Mouse (Mus musculus): ENCODE data around the gene Pdcd1lg2. TPM values are rescaled to one million over a fixed set of nuclear protein-coding genes. Genes with fewer than 3 reads are reported as not detected.

The Pdcd1lg2 gene
- polyA plus RNA-seq, 1 experiment from 2014 or later, result not detected

- no peak for ATAC-seq (ENCODE audit: low FRiP score, low TSS enrichment)
- Histone ChIP-seq H3K9me3 (ENCODE audit: low read length) (0 out of 2 replicates have a peak, but pooled peaks cover 3% of the 10 kb centered on the region), H3K36me3 (ENCODE audit: insufficient read depth, low read length) (0 out of 2 replicates have a peak, but pooled peaks cover 7% of the 10 kb centered on the region), H3K27me3 (ENCODE audit: insufficient read depth, low read length) (no peaks in the 10 kb centered on the region), H3K4me1 (ENCODE audit: insufficient read depth, low read length) (no peaks in the 10 kb centered on the region), H3K27ac (ENCODE audit: low read length) (no peak overlapping the region), H3K9ac (replicated peaks; ENCODE audit: low read length) (no peak overlapping the region), H3K4me3 (ENCODE audit: low read length) (no peak overlapping the region), H3K4me2 (replicated peaks; ENCODE audit: low read depth, low read length) (no peak overlapping the region)
- WGBS, result 35% methylated on average over 2 of the region's 2 CpGs
Observed at GRCm38 (mm10) chr19:29513111-29513766, 102.5 kb downstream of the Pdcd1lg2 start.

GRCm38 (mm10) chr19:29514130-29514529, 103.4 kb downstream of the Pdcd1lg2 start:
- H3K9me3 ChIP-seq (ENCODE audit: low read length), result 0 out of 2 replicates have a peak, but pooled peaks cover 3% of the 10 kb centered on the region
- ATAC-seq (ENCODE audit: low FRiP score, low TSS enrichment), result no peak
- H3K36me3 ChIP-seq (ENCODE audit: insufficient read depth, low read length), result 0 out of 2 replicates have a peak, but pooled peaks cover 10% of the 10 kb centered on the region
- no peak overlapping the region for H3K4me2 ChIP-seq (replicated peaks; ENCODE audit: low read depth, low read length)
- no peak overlapping the region for H3K9ac ChIP-seq (replicated peaks; ENCODE audit: low read length)
- no peaks in the 10 kb centered on the region for H3K4me1 ChIP-seq (ENCODE audit: insufficient read depth, low read length)
- H3K27ac ChIP-seq (ENCODE audit: low read length), result no peak overlapping the region
- WGBS, result 93% methylated on average over 3 of the region's 3 CpGs
- no peaks in the 10 kb centered on the region for H3K27me3 ChIP-seq (ENCODE audit: insufficient read depth, low read length)
- no peak overlapping the region for H3K4me3 ChIP-seq (ENCODE audit: low read length)

GRCm38 (mm10) chr19:29515386-29515785, 104.7 kb downstream of the Pdcd1lg2 start:
- 0 out of 2 replicates have a peak, but pooled peaks cover 10% of the 10 kb centered on the region for H3K36me3 ChIP-seq (ENCODE audit: insufficient read depth, low read length)
- H3K9me3 ChIP-seq (ENCODE audit: low read length), result 0 out of 2 replicates have a peak, but pooled peaks cover 3% of the 10 kb centered on the region
- 94% methylated on average over 3 of the region's 3 CpGs for WGBS

GRCm38 (mm10) chr19:29515991-29516390, 105.3 kb downstream of the Pdcd1lg2 start:
- no peak overlapping the region for H3K27ac ChIP-seq (ENCODE audit: low read length)
- H3K9me3 ChIP-seq (ENCODE audit: low read length), result 0 out of 2 replicates have a peak, but pooled peaks cover 3% of the 10 kb centered on the region
- 82% methylated on average over 10 of the region's 10 CpGs for WGBS
- H3K4me3 ChIP-seq (ENCODE audit: low read length), result no peak overlapping the region
- no peak overlapping the region for H3K4me2 ChIP-seq (replicated peaks; ENCODE audit: low read depth, low read length)
- H3K36me3 ChIP-seq (ENCODE audit: insufficient read depth, low read length), result 0 out of 2 replicates have a peak, but pooled peaks cover 10% of the 10 kb centered on the region
- H3K9ac ChIP-seq (replicated peaks; ENCODE audit: low read length), result no peak overlapping the region
- H3K4me1 ChIP-seq (ENCODE audit: insufficient read depth, low read length), result peaks cover 6% of the 10 kb centered on the region; the same call in 1 of the 2 replicates
- H3K27me3 ChIP-seq (ENCODE audit: insufficient read depth, low read length), result no peaks in the 10 kb centered on the region
- ATAC-seq (ENCODE audit: low FRiP score, low TSS enrichment), result no peak

More at GRCm38 (mm10) chr19:29515386-29515785, 104.7 kb downstream of the Pdcd1lg2 start:
- Histone ChIP-seq H3K4me2 (replicated peaks; ENCODE audit: low read depth, low read length) (no peak overlapping the region), H3K27ac (ENCODE audit: low read length) (no peak overlapping the region), H3K4me3 (ENCODE audit: low read length) (no peak overlapping the region), H3K9ac (replicated peaks; ENCODE audit: low read length) (no peak overlapping the region), H3K4me1 (ENCODE audit: insufficient read depth, low read length) (peaks cover under 1% of the 10 kb centered on the region; the same call in 1 of the 2 replicates), H3K27me3 (ENCODE audit: insufficient read depth, low read length) (no peaks in the 10 kb centered on the region)
- ATAC-seq (ENCODE audit: low FRiP score, low TSS enrichment), result no peak

DNA sequence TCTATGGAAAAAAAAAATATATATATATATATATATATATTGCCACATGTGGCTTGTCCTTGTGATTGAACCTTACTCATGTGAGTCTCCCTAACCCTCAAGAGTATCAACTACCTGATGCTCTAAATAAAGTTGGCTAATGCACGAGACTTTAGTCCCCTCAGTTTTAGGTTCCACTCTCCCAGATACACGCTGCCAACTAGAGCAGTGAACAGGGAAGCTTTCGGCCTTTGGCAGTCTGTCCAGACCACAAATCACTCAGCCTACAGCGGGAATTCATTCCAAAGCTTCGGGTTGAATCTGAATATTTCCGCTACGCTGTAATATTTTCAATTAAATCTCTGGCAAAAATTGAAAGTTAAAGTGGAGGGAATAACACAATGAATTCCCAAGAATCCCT, 107.7 kb downstream of the Pdcd1lg2 start:
- 72% methylated on average over 7 of the region's 7 CpGs for WGBS
- Histone ChIP-seq H3K4me1 (ENCODE audit: insufficient read depth, low read length) (peaks cover 10% of the 10 kb centered on the region; the same call in 1 of the 2 replicates), H3K4me3 (ENCODE audit: low read length) (no peak overlapping the region), H3K9me3 (ENCODE audit: low read length) (0 out of 2 replicates have a peak, but pooled peaks cover 3% of the 10 kb centered on the region), H3K4me2 (replicated peaks; ENCODE audit: low read depth, low read length) (no peak overlapping the region), H3K9ac (replicated peaks; ENCODE audit: low read length) (no peak overlapping the region), H3K27ac (ENCODE audit: low read length) (no peak overlapping the region), H3K27me3 (ENCODE audit: insufficient read depth, low read length) (no peaks in the 10 kb centered on the region), H3K36me3 (ENCODE audit: insufficient read depth, low read length) (0 out of 2 replicates have a peak, but pooled peaks cover 10% of the 10 kb centered on the region)
- no peak for ATAC-seq (ENCODE audit: low FRiP score, low TSS enrichment)

DNA sequence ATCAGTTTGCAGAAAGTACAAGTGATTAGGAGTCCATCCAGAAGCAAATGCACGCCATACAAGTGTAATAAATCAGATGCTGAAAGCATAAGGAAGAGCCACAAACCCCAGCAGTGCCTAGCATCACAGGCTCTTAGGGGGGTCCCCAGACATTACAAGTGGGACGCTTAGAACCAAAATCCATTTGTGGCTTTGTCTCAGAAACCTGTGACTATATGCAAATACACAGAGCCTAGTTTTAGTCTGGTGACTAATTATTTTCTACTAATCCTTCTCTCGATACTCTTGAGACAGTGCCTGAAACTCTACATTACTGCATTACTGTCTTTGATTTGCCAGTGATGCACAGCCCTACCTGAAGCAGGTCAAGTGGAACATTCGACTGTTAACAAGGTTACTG, 108.2 kb downstream of the Pdcd1lg2 start:
- Histone ChIP-seq H3K27me3 (ENCODE audit: insufficient read depth, low read length) (no peaks in the 10 kb centered on the region), H3K4me3 (ENCODE audit: low read length) (no peak overlapping the region), H3K9ac (replicated peaks; ENCODE audit: low read length) (no peak overlapping the region), H3K4me1 (ENCODE audit: insufficient read depth, low read length) (peaks cover 10% of the 10 kb centered on the region; the same call in 1 of the 2 replicates), H3K4me2 (replicated peaks; ENCODE audit: low read depth, low read length) (no peak overlapping the region), H3K27ac (ENCODE audit: low read length) (no peak overlapping the region), H3K9me3 (ENCODE audit: low read length) (0 out of 2 replicates have a peak, but pooled peaks cover 2% of the 10 kb centered on the region), H3K36me3 (ENCODE audit: insufficient read depth, low read length) (0 out of 2 replicates have a peak, but pooled peaks cover 10% of the 10 kb centered on the region)
- WGBS, result 73% methylated on average over 4 of the region's 4 CpGs
- no peak for ATAC-seq (ENCODE audit: low FRiP score, low TSS enrichment)

Other genes starting within 250 kb of the Pdcd1lg2 start
- 4.6 and 5.7 TPM in 2 replicates for gene Jak2, start 159.1 kb upstream of the Pdcd1lg2 start, polyA plus RNA-seq (2015; fragmentation: Nextera tagmentation; extraction: Ambion mirVana)
- 5.2 and 5.3 TPM in 2 replicates for gene Insl6, start 85.6 kb upstream of the Pdcd1lg2 start, polyA plus RNA-seq (2015; fragmentation: Nextera tagmentation; extraction: Ambion mirVana)
- 0.15 and 0.42 TPM in 2 replicates for gene Rln1, start 76.2 kb upstream of the Pdcd1lg2 start, polyA plus RNA-seq (2015; fragmentation: Nextera tagmentation; extraction: Ambion mirVana)
- gene Plgrkt, start 43.5 kb upstream of the Pdcd1lg2 start, polyA plus RNA-seq (2015; fragmentation: Nextera tagmentation; extraction: Ambion mirVana), result 48.6 and 49.1 TPM in 2 replicates
- 0.28 and 0.30 TPM in 2 replicates for gene Cd274, start 43.5 kb upstream of the Pdcd1lg2 start, polyA plus RNA-seq (2015; fragmentation: Nextera tagmentation; extraction: Ambion mirVana)
- gene Ric1, start 111.4 kb downstream of the Pdcd1lg2 start, polyA plus RNA-seq (2015; fragmentation: Nextera tagmentation; extraction: Ambion mirVana), result 11.6 and 13.8 TPM in 2 replicates
- 24.8 and 25.1 TPM in 2 replicates for gene Ermp1, start 237.5 kb downstream of the Pdcd1lg2 start, polyA plus RNA-seq (2015; fragmentation: Nextera tagmentation; extraction: Ambion mirVana)

All from kidney, embryonic 16.5 days (tissue).